Mouse (Mus musculus) heart, embryonic 15.5 days (tissue): ENCODE measurements at regions not wholly inside any gene's neighbourhood (a gene's known extent, or its start where the extent isn't known, plus 50 kb on each side); places are given as distances from the start of the nearest gene placed in this dataset.

Experiments
- ATAC-seq: fragments of 200-750 bp; cut with Nextera tagmentation; replicated peaks from 2 replicates; pipeline ENCODE4 v1.8.0; 2017; ENCODE audit warnings: low read depth, moderate TSS enrichment; ENCODE audit not compliant: insufficient number of reproducible peaks, insufficient read depth, low FRiP score
- H3K27ac ChIP-seq: fragments of 300-500 bp; sonication (generic); 2 replicates; pipeline ENCODE4 v1.5.1; 2015; ENCODE audit warnings: mild to moderate bottlenecking, inconsistent platforms
- H3K27me3 ChIP-seq: fragments of 300-500 bp; sonication (generic); 2 replicates; pipeline ENCODE4 v1.6.1; 2015; ENCODE audit warnings: inconsistent platforms
- H3K36me3 ChIP-seq: fragments of 300-500 bp; sonication (generic); 2 replicates; pipeline ENCODE4 v1.6.1; 2015; ENCODE audit warnings: mild to moderate bottlenecking, inconsistent platforms
- H3K4me1 ChIP-seq: fragments of 300-500 bp; sonication (generic); replicated peaks from 2 replicates; pipeline ENCODE4 v1.6.1; 2015; ENCODE audit warnings: inconsistent platforms
- H3K4me2 ChIP-seq: fragments of 300-500 bp; sonication (generic); 2 replicates; pipeline ENCODE4 v1.6.1; 2015; ENCODE audit warnings: inconsistent platforms, mild to moderate bottlenecking, moderate library complexity
- H3K4me3 ChIP-seq: fragments of 300-500 bp; sonication (generic); 2 replicates; pipeline ENCODE4 v1.5.1; 2015; ENCODE audit warnings: mild to moderate bottlenecking, inconsistent platforms
- H3K9ac ChIP-seq: fragments of 300-500 bp; sonication (generic); 2 replicates; pipeline ENCODE4 v1.6.1; 2015; ENCODE audit warnings: mild to moderate bottlenecking, inconsistent platforms
- H3K9me3 ChIP-seq: fragments of 300-500 bp; sonication (generic); replicated peaks from 2 replicates; pipeline ENCODE4 v1.6.1; 2016; ENCODE audit warnings: inconsistent platforms
- WGBS: fragments of 180-500 bp; shearing (Covaris S2); methylation state at CpG from one replicate; pipeline ENCODE4 v1.1.7; 2015; ENCODE audit warnings: mixed read lengths; 5-methylcytosine and 5-hydroxymethylcytosine counted together

DNA sequence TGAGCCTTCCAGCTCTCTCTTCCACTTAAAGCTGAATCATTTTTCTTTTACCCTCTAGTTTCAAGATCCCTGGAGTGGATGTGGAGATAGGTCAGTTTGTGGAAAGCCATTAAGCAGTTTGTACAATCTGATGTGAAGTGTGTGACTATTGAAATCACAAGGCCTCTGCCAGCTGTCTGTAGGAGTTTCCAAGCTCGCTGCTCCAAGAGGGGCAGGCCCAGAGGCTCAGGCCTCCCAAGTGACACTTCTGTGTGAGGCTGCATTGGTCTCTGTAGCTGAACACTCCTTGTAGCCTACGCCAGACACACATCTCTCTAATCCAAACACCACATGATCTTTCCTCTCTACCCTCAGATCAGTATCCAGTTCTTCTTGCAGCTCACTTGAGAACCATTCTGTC, 413.0 kb downstream of the Tns3 start:
- 63% methylated on average over 2 of the region's 2 CpGs for WGBS
- no peak for ATAC-seq

DNA sequence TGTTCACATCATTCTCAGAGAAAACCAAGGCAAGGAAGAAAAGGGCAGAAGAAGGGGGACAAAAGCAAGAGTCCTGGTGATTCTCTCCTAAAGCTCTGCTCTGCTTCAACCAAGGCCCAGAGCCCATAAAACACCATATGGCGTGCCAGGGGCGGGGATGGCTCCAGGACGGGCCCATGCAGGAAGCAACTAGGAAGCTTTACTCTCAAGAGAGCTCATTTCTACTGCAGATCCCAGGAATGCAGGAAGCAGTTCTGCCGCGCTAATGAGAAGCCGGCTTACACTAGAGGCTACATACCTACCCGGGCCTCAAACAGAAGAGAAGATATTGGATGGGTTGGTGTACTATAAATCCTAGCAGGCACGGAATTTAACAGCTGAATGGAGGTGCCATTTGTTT, 414.9 kb downstream of the Tns3 start:
- no peaks in the 10 kb centered on the region for H3K27me3 ChIP-seq
- no peaks in the 10 kb centered on the region for H3K36me3 ChIP-seq
- no peak overlapping the region for H3K9ac ChIP-seq
- 46% methylated on average over 8 of the region's 8 CpGs for WGBS
- no peaks in the 10 kb centered on the region for H3K9me3 ChIP-seq
- no peak overlapping the region for H3K4me3 ChIP-seq
- no peaks in the 10 kb centered on the region for H3K4me1 ChIP-seq
- no peak overlapping the region for H3K4me2 ChIP-seq
- no peak overlapping the region for H3K27ac ChIP-seq
- ATAC-seq: no peak

More for the DNA sequence above, 413.0 kb downstream of the Tns3 start:
- H3K27ac ChIP-seq: no peak overlapping the region
- no peak overlapping the region for H3K9ac ChIP-seq
- H3K4me2 ChIP-seq: no peak overlapping the region
- H3K4me3 ChIP-seq: no peak overlapping the region
- H3K36me3 ChIP-seq: no peaks in the 10 kb centered on the region
- H3K27me3 ChIP-seq: no peaks in the 10 kb centered on the region
- no peaks in the 10 kb centered on the region for H3K9me3 ChIP-seq
- H3K4me1 ChIP-seq: no peaks in the 10 kb centered on the region

DNA sequence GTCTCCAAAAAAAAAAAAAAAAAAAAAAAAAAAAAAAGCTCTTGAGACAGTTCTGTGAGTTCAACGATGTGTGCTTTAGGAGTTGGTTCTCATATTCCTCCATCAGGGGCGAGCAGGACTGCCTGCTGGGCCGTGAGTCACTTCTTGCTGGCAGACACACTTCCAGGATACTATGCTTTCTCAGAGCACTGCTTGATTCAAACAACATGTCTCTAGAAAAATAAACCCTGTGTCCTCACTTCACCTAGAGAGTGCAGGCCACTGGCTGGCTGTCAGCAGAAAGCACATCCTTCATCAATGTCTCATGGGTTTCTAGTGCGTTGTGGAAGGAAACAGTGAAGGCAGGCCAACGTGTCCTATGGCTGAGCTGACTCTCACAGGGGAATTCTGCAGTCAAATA, 416.8 kb downstream of the Tns3 start:
- Histone ChIP-seq H3K9ac (no peak overlapping the region), H3K27ac (no peak overlapping the region), H3K4me2 (no peak overlapping the region), H3K27me3 (no peaks in the 10 kb centered on the region), H3K36me3 (no peaks in the 10 kb centered on the region), H3K9me3 (no peaks in the 10 kb centered on the region), H3K4me3 (no peak overlapping the region), H3K4me1 (no peaks in the 10 kb centered on the region)
- WGBS: 39% methylated on average over 5 of the region's 5 CpGs
- ATAC-seq: no peak

DNA sequence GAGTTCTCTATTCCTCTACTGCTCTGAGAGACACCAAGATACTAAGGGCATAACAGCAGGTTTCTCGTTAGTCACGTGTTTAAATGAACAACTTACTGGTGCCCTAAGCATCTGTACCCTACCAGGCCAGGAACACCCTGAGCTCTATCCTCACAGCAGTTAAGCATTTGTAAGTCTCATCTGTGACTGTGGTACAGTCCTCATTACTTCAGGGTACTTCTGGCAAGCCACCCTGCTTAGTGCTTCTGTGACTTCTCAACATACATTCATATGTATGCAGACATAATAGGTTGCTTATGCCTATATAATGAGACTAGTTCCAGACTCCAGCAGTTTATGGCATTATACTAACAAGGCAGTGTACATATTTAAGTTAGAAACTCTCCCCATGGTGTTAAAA, 417.3 kb downstream of the Tns3 start:
- 75% methylated on average over 2 of the region's 2 CpGs for WGBS
- Histone ChIP-seq H3K4me3 (no peak overlapping the region), H3K4me2 (no peak overlapping the region), H3K27ac (no peak overlapping the region), H3K27me3 (no peaks in the 10 kb centered on the region), H3K36me3 (no peaks in the 10 kb centered on the region), H3K9ac (no peak overlapping the region), H3K9me3 (no peaks in the 10 kb centered on the region), H3K4me1 (no peaks in the 10 kb centered on the region)
- ATAC-seq: no peak

DNA sequence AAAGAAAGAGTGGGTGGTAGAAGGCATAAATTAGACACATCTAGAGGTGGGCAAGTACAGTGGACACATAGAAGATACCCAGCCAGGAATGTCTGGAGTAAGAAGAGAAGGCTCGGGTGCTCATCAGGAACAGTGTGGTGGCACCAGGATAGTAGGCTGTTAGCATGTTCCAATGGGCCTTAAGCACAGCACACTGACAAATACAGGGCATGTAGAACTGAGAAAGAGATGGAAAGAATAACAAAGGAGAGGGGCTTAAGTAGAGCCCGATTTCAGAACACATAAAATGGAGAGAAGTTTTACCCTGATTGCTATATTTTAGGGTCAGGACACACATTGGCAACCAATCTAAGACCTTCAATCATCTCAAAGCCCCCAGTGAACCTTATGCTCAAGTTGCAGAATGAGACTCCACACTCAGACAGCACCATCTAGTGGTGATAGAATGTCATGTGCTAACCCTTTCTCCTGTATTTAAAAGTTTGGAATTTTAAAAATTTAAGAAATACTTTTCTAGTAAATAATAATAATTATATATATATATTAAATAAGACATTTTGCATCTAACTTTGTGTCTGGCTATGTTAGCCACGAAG, 418.8 kb downstream of the Tns3 start:
- H3K36me3 ChIP-seq: no peaks in the 10 kb centered on the region
- no peak overlapping the region for H3K4me2 ChIP-seq
- no peak for ATAC-seq
- no peak overlapping the region for H3K9ac ChIP-seq
- 29% methylated on average over 3 of the region's 3 CpGs for WGBS
- H3K27me3 ChIP-seq: no peaks in the 10 kb centered on the region
- H3K9me3 ChIP-seq: no peaks in the 10 kb centered on the region
- no peak overlapping the region for H3K27ac ChIP-seq
- no peaks in the 10 kb centered on the region for H3K4me1 ChIP-seq
- no peak overlapping the region for H3K4me3 ChIP-seq

DNA sequence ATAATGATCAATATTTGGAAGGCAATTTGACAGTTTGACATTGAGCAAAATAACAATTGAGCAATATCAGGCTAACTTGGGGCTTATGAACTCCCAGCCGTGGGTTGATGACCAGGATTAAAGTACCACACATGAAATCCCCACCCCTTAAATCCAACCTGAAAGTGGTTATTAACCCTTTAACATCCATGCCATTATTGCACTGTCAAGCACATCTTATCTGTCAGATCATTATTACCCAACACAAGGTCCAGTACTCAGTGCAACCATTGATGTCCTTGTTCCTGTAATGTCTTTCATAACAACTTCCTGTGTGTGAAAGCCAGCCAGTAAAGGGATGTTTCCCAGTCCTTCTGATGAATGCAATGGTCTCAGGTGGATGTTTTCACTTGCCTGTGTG, 425.8 kb downstream of the Tns3 start:
- H3K36me3 ChIP-seq: no peaks in the 10 kb centered on the region
- no peaks in the 10 kb centered on the region for H3K4me1 ChIP-seq
- no peak overlapping the region for H3K4me2 ChIP-seq
- WGBS: 86% methylated on average over 1 of the region's 1 CpGs
- no peak overlapping the region for H3K4me3 ChIP-seq
- no peaks in the 10 kb centered on the region for H3K27me3 ChIP-seq
- ATAC-seq: no peak
- no peak overlapping the region for H3K27ac ChIP-seq
- H3K9me3 ChIP-seq: no peaks in the 10 kb centered on the region
- H3K9ac ChIP-seq: no peak overlapping the region

DNA sequence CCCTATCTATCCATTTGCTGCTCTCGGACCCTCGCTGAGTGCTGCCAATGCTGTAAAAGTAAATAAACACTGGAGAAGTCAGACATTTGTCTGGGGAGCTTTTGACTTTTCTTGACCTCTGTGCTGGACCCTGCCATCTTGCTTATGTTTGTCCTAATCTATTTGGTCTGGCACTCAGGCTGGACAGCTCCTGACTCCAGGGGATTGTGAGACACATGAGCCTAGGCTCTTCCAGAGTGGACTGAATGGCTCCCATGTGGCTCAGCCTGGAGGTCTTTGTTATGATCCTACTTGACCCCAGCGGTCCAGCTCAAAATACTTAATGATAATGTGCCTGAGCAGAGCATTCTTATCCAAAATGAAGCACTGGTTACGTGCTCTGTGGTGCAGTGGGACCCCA, 426.8 kb downstream of the Tns3 start:
- Histone ChIP-seq H3K36me3 (no peaks in the 10 kb centered on the region), H3K9me3 (no peaks in the 10 kb centered on the region), H3K9ac (no peak overlapping the region), H3K27ac (no peak overlapping the region), H3K4me3 (no peak overlapping the region), H3K4me2 (no peak overlapping the region), H3K4me1 (no peaks in the 10 kb centered on the region), H3K27me3 (no peaks in the 10 kb centered on the region)
- ATAC-seq: no peak
- WGBS: 44% methylated on average over 4 of the region's 4 CpGs

DNA sequence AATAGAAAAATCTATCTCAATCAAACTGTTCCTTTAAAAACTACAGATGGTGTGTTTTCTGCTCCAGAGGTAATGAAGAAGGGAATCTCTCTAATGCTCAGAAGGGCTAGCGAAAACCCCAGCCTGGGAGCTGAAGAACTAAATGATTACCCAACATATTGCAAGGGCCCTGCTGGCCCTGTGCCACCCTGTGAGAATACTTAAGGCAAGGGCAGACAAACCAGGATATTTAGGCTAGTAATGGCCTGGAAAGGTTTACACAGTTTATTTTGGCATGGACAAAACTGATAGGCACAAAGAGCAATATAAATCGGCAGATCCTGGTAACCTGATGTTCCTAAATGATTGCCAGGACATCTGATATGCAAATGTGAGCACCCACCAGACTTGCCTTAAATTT, 428.3 kb downstream of the Tns3 start:
- Histone ChIP-seq H3K27me3 (no peaks in the 10 kb centered on the region), H3K9ac (no peak overlapping the region), H3K4me3 (no peak overlapping the region), H3K27ac (no peak overlapping the region), H3K4me2 (no peak overlapping the region), H3K4me1 (no peaks in the 10 kb centered on the region), H3K9me3 (no peaks in the 10 kb centered on the region), H3K36me3 (no peaks in the 10 kb centered on the region)
- no peak for ATAC-seq
- WGBS: 66% methylated on average over 2 of the region's 2 CpGs

DNA sequence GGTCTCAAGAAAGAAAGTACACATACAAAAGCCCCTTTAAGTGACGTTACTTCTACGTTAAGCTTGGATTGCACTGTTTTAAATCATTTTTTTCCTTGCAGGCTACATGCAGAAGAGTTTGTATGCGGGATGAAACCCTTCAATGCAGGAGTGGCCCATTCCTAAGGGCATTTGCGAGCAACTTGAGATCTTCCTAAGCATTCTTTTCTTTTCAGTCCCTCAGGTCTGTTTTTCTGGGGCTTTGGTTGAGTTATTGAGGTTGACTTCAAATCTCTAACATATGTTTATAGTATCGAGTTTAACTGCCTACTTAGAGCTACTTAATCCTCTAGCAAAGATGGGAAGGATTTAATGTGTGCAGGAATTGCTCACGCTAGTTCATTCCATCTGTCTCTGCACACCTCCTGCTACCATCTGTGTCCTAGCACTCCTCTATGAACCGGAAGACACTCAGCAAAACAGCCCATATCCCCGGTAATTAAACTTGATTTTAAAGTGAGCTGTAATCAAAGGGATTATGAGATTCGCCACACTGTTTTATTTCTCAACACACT, 431.6 kb downstream of the Tns3 start:
- Histone ChIP-seq H3K27me3 (no peaks in the 10 kb centered on the region), H3K4me1 (no peaks in the 10 kb centered on the region), H3K9ac (no peak overlapping the region), H3K4me2 (no peak overlapping the region), H3K36me3 (no peaks in the 10 kb centered on the region), H3K4me3 (no peak overlapping the region), H3K9me3 (no peaks in the 10 kb centered on the region), H3K27ac (no peak overlapping the region)
- 72% methylated on average over 9 of the region's 9 CpGs for WGBS
- ATAC-seq: no peak

DNA sequence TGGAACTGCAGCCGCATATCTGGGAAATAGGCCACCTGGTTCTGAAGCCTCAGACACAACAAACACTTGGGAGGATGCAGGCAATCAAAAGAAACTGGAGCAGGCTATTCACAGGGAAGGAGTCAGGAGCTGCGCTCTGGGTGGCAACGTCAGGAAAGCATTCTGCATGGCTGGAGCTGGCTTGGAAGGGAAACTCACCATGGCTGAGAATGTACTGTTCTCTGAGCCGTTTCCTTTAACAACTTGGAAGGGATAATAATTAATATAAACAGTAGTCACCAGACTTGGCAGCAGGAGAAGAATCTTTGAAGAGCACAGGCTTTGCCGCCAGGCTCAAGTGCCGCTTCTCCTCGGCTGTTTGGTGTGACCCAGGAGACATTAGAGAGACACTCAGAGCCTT, 434.5 kb downstream of the Tns3 start:
- Histone ChIP-seq H3K4me1 (no peaks in the 10 kb centered on the region), H3K4me3 (no peak overlapping the region), H3K9me3 (no peaks in the 10 kb centered on the region), H3K4me2 (no peak overlapping the region), H3K36me3 (no peaks in the 10 kb centered on the region), H3K27ac (no peak overlapping the region), H3K27me3 (no peaks in the 10 kb centered on the region), H3K9ac (no peak overlapping the region)
- WGBS: 63% methylated on average over 7 of the region's 7 CpGs
- no peak for ATAC-seq

DNA sequence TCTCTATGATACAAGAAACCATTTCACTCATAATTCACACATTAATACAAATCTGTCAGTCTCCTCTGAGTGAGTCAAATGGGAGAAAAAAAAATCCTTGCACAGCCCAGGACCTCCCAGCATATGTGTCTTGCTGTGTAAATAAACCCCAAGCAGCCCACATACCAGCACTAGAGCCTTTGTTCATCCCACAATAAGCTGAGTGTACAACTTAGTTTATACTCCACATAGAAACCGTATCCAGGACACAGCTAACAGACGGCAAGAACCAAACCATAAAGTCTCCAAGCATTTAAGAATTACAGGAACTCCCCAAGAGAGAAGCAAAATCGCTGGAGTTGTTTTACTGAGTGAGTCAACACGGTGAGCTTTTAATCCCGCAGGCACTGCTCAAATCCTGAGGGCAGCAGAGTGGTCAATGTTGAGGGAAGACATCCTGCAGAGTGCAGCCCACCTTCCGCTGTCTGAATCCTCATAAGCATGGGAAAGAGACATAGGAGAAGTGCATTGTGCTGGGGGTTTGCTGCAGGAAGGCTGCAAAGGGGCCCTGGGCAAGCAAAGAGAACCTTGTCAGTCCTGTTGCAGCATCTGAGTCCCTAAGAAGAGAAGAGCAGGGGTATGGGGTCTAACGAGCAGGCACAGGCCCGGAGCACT, 436.4 kb downstream of the Tns3 start:
- Histone ChIP-seq H3K9me3 (no peaks in the 10 kb centered on the region), H3K27ac (no peak overlapping the region), H3K4me1 (no peaks in the 10 kb centered on the region), H3K9ac (no peak overlapping the region), H3K4me2 (no peak overlapping the region), H3K4me3 (no peak overlapping the region), H3K36me3 (no peaks in the 10 kb centered on the region), H3K27me3 (no peaks in the 10 kb centered on the region)
- WGBS: 59% methylated on average over 8 of the region's 8 CpGs
- ATAC-seq: no peak

DNA sequence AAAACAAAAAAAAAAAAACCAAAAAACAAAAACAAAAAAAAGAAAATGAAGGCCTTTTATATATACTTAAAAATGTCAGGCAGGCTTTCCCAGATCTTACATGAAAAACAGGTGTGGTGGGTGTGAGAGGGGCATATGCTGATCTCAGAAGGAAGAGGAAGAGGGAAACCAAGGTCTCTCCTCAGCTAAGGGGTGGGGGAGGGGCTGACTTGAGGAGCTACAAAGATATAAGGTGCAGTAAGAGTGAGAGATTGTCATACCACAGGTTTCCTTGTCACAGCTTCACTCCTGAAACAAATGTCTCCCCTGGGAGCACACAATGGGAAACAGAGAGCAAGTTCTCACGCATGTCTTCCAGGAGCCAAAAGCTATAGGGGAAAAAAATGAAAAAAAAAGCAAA, 440.0 kb downstream of the Tns3 start:
- Histone ChIP-seq H3K4me3 (no peak overlapping the region), H3K27ac (no peak overlapping the region), H3K9ac (no peak overlapping the region), H3K36me3 (no peaks in the 10 kb centered on the region), H3K9me3 (no peaks in the 10 kb centered on the region), H3K4me1 (no peaks in the 10 kb centered on the region), H3K4me2 (no peak overlapping the region), H3K27me3 (no peaks in the 10 kb centered on the region)
- WGBS: 77% methylated on average over 1 of the region's 1 CpGs
- ATAC-seq: no peak
